Mouse (Mus musculus): ENCODE measurements around the gene Glis2.
A peak's percentile ranks its signal among the peaks of the same experiment; 100 is the strongest.
"Not testable (repeated sequence)": the region's sequence is repeated elsewhere in the genome, so short reads cannot be mapped to it uniquely, and the experiment has no call there.

Glis2 gene

DNA sequence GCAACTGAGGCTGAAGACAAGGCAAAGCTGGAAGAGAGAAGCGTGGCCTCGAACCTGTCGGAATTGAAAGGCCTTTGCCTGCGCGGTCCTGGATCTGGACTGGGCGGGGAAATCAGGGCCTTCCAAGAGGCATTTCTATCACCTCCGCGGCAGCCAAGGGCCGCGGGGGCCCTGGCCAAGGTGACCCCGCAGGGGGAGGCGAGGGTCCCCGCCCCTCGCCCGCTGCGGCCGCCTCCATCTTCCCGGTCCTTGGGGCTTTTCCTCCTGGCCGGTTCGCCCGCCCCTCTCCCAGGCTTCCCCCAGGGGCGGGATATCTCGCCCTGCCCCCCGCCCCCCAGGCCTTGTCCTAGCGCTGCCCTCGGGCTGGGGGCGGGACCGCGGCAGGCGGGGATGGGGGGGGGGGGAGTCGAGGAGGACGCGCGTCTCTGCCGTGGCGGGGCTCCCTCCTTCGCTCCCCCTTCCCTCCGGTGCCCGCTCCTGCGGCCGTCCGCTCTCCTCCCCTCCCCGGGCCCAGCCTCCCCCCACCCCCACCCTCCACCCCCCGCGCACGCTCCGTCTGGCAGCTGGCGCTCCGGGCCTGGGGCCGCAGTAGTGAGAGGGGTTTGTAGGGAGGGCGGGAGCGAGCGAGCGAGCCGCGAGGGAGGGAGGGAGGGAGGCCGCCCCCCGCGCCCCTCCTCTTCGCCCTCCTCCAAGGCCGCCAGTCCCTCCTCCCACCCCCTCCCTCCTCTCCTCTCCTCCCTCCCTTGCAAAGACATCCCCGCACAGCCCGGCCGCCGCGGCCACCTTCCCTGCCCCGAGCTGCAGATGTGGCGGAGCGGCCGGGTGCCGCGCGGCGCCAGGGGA is at the start of gene Glis2:
TSS of gene Glis2 (plus strand) at position 743 of the 843 bp plus-strand sequence.
- peak; percentile 52 for DNase-seq (ENCODE audit: low spot score)

DNA sequence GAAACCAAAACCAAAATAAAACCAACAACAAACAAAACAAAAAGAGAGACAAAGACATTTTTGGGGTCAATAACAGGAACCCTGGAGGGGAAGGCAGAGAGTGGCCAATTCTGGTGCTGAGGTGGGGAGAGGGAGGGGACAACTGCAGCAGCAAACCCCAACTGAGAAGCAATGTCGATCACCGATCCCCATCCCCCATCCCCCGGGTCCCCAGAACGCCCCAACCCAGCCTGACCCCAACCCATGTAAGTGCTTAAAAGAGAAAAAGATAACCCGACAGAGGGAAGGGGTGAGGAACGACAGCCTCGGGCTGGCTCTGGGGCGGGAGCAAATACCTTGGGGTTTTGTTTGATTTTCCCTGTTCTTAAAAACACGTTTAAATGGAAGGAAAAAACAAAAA is 49.7 kb upstream of the Glis2 start:
- DNase-seq (ENCODE audit: low spot score): no peak

GRCm38 (mm10) chr16:4546838-4547237 is 47.7 kb upstream of the Glis2 start:
- DNase-seq (ENCODE audit: low spot score): no peak

DNA sequence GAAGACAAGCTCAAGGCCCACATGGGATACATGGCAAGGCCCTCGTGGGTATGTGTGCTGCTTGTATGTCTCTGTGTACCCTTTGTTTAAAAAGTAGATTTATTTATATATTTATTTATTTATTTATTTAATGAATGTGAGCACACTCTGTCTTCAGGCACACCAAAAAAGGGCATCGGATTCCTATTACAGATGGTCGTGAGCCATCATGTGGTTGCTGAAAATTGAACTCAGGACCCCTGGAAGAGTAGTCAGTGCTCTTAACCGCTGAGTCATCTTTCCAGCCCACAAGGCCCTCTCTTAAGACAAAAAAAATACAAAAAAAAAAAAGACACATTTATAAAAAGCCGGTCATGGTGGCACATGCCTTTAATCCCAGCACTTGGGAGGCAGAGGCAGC is 46.9 kb upstream of the Glis2 start:
- no peak for DNase-seq (ENCODE audit: low spot score)

- no peak for DNase-seq (ENCODE audit: low spot score)
These were observed 45.4 kb upstream of the Glis2 start for GRCm38 (mm10) chr16:4548953-4549688.

DNA sequence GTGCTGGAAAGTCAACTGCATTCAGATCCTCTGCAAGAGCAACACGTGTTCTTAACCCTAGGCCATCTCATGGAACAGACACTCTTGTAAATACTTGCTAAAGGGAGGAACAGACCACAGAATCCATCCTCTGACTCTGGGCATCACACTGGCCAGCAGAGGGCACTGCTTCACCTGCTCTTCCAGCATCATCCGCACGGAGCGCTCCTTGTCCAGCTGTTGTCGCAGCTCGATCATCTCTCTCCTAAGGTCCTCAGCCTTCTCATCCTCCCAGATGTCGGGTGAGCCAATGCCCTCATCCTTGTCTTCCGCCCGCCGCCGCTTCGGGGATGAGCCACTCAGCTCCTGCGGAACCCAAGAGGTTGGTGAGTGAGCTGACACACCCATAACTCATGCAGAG is 43.5 kb upstream of the Glis2 start:
- no peak for DNase-seq (ENCODE audit: low spot score)

- no peak for DNase-seq (ENCODE audit: low spot score)
These were observed 42.6 kb upstream of the Glis2 start for GRCm38 (mm10) chr16:4551885-4552284.

DNA sequence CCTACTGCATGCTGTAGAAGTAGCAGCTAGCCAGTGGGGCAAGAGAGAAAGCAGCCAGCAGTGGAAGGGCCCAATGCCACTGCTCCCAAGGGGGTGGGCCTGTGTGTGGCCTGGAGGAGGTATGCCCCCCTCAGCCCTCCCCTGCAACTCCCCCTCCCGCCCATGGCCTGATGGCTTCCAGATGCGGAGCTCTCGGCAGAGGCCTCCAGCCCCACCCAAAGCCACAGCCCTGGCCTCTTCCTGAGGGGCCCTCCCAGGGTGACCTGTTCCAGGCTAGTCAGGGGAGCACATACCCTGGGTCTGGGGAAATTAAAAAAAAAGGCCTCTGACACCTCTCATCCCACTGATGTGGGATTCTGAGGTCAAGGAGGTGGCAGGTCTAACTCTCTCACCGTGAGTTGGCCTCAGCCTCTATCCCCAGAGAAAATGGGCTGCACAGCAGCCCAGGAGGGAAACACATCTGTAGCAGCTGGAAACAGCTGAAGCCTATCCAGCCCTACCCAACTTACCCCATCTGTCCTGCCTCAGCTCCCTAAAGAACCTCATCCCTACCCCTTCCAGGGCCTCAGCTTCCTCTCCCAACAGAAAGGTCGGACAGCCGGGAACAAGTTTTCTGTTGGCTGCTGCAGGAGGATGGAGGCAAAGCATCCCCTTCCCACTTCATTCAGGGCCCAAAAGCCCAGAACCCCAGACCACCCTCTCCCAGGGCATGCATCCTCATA is 41.5 kb upstream of the Glis2 start:
- no peak for DNase-seq (ENCODE audit: low spot score)

GRCm38 (mm10) chr16:4555555-4555954 is 39.0 kb upstream of the Glis2 start:
- DNase-seq (ENCODE audit: low spot score): no peak

DNA sequence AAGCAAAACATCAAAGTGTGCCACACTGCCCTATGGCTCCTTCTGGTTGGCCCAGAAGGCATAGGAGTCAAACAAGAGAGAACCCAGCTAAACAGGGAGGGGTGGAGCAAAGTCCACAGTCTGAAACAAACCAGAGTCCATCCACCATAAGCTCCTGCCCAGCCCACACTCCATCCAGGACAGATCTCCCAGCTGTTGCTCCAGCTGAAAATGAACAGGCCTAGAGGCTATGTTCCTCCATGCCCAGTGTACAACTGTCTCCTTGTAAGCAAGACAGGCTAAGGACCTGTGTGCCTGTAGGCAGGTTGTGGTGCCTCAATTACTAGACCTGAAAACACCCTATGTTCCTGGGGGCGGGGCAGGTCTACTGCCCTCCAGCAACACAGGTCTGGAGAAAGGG is 37.4 kb upstream of the Glis2 start:
- DNase-seq (ENCODE audit: low spot score): no peak

GRCm38 (mm10) chr16:4557949-4558348 is 36.6 kb upstream of the Glis2 start:
- DNase-seq (ENCODE audit: low spot score): peak; percentile 34

DNA sequence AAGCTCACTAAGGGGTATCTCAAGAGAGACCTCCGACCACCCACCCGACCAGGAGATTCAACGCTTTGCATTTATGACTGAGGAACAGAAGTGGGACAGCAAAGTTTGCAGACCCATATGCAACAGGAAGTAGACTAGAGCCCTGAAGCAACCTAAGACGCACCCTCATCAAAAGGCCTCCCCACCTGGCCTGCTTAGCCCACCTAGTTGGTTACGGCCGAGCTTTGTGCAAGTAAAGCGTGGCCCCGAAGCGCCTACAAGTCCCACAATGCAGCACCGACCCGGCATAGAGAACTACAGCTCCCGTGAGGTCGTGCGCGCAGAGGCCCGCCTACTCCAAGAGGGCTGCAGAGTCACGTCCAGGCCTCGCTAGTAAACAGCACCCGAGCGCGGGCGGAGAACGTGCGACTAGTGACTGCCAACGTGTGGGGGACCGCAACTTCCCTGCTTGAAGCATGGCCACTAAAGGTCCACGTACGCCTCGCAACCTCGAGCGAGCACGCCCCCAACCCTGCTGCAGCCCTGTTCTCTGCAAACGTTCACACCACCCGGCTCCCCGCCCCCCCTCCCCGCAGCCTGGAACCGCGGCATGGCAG is 36.0 kb upstream of the Glis2 start:
- peak; percentile 77 for DNase-seq (ENCODE audit: low spot score)

GRCm38 (mm10) chr16:4558980-4559631 is 35.4 kb upstream of the Glis2 start:
- peak; percentile 59 for DNase-seq (ENCODE audit: low spot score)

GRCm38 (mm10) chr16:4559715-4560144 is 34.8 kb upstream of the Glis2 start, which contains the start of gene Tfap4:
TSS of gene Tfap4 (minus strand) at chr16:4559854.
- peak; percentile 88 for DNase-seq (ENCODE audit: low spot score)

- DNase-seq (ENCODE audit: low spot score): peak; percentile 49
These were observed 34.2 kb upstream of the Glis2 start for GRCm38 (mm10) chr16:4560145-4560952.

- peak; percentile 80 for DNase-seq (ENCODE audit: low spot score)
These were observed 26.6 kb upstream of the Glis2 start for GRCm38 (mm10) chr16:4567912-4568311.

- DNase-seq (ENCODE audit: low spot score): no peak
These were observed 23.8 kb upstream of the Glis2 start for GRCm38 (mm10) chr16:4570737-4571136.

DNA sequence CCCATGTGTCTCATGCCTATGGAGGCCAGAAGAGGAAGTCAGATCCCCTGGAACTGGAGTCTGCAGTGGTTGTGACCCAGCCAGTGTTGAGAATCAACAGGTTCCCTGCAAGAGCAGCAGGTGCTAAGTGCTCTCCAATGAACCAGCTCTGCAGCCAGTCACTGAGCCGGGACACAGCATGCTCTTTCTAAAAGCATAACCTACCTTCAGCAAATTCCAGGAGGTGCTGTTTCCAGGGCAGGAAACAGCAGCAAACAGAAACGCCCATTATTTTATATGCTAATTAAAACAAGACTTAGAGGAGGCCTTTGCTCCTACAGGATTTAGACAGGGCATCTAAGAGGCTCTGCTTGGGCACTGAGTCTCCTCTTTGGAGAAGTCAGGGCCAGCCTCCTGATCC is 18.5 kb upstream of the Glis2 start:
- no peak for DNase-seq (ENCODE audit: low spot score)

- DNase-seq (ENCODE audit: low spot score): no peak
These were observed 17.6 kb upstream of the Glis2 start for GRCm38 (mm10) chr16:4576873-4577272.

DNA sequence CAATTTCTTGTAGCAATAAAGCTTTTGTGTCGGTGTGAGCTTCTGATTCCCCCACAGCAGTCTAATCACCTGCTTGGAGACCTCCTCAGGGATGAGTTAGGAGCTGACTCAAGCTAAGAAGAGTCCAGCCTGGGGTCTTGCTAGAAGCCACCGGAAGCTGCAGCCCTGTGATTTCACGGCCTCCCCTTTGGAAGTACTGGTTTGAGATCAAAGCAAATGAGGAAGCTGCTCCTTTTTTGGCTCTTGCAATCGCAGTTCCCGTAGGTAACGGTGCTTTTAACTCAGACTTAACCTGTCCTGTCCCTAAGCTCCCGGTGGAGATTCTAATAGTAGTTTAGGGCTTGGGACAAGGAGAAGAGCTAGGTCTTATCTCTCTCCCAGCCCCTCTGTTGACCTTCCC is 15.9 kb upstream of the Glis2 start:
- DNase-seq (ENCODE audit: low spot score): no peak

DNA sequence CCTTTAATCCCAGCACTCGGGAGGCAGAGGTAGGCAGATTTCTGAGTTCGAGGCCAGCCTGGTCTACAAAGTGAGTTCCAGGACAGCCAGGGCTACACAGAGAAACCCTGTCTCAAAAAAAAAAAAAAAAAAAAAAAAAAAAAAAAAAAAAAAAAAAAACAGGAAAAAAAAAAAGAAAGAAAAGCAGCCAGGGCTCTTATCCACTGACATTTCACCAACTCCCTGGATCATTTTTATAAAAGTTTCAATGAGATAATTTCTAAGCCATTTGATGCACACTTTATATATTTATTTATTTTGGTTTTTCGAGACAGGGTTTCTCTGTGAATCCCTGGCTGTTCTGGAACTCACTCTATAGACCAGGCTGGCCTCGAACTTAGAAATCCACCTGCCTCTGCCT is 13.3 kb upstream of the Glis2 start:
- DNase-seq (ENCODE audit: low spot score): not testable (repeated sequence)
